Mouse (Mus musculus): ENCODE results near the gene Ppcdc. TPM values are rescaled to one million over a fixed set of nuclear protein-coding genes. Genes with fewer than 3 reads are reported as not detected.
A peak's percentile ranks its signal among the peaks of the same experiment; 100 is the strongest.
"Not testable (repeated sequence)": the region's sequence is repeated elsewhere in the genome, so short reads cannot be mapped to it uniquely, and the experiment has no call there.

Ppcdc gene
- polyA plus RNA-seq, 2 experiments from 2014 or later = 157 to 228 TPM

DNA sequence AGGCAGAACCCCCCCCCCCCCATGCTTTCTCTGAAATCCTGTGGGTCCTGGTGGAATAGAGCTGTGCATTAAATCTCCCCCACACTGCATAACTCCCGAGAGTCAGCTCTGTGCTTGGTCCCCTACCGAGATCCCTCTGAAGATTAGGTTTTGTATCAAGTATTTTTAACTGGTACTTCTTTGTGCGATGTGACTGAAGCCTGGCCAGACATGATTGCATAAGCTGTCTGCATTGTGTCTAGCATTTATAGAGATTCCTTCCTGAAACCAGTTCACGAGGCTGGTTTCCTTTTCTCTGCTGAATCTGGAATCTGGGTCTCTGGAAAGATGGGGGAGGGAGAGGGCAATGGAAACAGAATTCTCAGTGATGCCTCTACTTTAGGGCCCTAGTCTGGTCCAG, 11.5 kb downstream of the Ppcdc start:
- ATAC-seq = no peak

DNA sequence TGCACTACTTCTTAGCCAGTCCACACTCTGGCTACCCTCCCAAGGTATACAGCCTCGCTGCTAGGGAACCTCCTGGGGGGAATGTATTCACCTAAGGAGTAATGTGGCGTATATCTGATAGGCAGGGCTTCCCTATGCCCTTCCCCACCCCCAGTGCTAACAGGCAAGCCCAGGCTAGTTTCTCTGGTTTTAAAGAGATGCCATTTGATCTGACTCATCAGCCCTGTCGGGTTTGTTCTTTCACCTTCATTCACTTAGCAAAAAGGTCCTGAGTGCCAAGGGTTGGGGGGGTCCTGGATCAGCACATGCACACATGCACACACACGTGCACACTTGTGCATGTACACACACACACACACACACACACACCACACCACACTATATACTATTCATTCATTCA, 12.0 kb downstream of the Ppcdc start:
- ATAC-seq = no peak

- ATAC-seq = not testable (repeated sequence)
Observed at GRCm38 (mm10) chr9:57427123-57427522, 12.8 kb downstream of the Ppcdc start.

- ATAC-seq = no peak
Observed at GRCm38 (mm10) chr9:57425116-57425515, 14.8 kb downstream of the Ppcdc start.

DNA sequence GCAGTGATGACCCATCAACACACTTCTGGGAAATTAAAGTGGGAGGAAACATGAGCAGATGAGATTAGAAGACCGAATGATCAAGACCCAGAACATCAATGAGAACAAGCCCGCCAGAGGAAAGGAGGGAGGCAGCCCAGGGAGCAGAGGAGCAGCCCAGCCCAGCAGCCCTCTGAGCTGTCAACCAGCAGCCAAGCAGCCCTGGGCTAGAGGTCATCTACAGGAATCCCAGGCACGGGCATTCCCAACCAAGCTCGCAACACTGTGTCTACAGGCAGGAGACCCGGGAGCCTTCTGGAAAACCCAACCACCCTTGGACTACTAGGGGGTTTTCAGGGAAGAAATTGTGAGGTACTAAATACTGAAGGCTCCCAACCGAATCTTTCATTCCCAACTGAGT, 15.9 kb downstream of the Ppcdc start:
- no peak for ATAC-seq

GRCm38 (mm10) chr9:57421688-57422111, 18.2 kb downstream of the Ppcdc start:
- ATAC-seq = no peak

DNA sequence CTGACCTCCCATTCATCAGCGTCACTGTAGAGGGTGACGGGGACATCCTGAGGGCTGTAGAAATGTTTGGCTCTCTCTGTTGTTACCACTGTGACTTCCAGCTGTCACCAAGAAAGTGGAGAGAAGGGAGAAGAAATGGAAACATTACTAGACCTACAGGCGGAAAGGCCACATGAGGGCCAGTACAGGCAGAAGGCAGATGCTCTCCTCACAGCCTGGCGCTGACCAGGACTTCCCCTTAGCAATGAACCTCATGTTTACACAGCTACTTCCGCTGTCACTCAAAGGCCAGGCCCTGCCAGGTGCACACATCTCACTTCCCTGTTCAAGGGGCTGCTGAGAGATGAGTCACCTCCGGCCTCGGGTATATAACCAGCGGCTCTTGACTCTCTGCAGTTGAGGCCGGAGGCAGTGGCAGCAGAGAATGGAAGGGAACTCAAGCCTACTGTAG, 18.8 kb downstream of the Ppcdc start:
- ATAC-seq = peak; percentile 99

DNA sequence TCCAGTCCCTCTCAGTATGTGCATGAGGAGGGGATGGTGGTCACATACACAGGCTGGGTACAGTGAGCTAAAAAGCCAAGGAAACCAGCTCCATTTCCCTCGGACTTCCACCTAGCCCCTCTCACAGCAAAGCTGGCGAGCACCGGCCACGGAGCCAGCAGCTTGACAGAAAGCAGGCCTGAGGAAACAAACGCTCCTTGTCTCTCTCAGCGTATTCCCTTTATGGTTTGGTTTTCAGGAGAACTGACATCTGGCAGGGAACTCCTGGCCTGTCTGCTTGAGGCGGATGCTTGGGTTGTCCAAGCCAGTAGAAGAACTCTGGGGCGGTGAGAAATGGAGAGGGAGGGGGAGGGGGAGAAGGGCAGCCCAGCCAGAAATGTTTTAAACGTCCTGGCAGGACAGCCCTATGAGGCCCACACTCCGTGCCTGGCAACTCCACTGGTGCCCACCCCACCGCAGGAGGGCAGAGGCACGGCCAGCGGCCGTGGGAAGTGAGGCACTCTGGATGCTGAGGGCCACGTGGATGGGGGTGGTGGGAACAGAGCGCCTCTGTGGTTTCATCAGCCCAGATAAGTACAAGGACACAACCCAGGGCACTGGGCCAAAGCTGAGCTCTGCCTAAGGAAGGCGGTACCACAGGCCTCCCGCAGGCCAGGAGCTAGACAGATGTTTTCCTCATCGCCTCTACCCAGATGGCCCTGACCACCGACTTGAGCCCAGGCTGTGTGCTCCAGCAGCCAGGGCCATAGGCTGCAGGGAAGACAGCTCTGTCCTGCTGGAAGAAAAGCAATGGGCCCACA, 19.4 kb downstream of the Ppcdc start:
- ATAC-seq = peak; percentile 43

DNA sequence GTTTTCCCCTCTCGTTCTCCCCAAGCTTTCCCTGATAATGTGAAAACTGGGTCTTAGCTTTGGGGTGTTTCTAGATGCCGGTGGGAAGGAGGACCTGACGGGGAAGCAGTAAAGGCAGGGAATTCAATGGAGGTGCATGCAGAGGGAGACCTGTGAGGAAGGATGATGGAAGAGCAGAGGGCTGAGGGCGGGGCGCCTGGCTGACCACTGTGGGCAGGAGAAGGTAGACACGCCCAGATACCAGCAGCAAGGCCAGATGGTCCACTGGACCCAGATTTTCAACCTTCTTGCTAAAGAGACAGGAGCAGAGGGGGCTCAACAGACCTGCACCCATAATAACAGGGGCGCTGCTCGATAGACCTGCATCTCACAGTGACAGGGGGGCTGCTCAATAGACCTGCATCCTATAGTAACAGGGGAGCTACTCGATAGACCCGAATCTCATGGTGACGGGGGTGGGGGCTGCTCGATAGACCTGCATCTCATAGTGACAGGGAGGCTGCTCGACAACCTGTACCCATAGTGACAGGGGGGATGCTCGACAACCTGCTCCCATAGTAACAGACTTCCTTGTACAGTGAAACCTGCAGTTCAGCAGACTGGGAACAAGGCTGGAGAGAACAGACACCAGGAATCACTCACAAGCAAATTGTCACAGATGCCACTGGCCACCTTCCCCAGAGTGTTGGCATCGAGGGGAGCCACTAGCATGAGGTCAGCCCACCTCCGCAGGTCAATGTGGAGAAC, 20.2 kb downstream of the Ppcdc start:
- no peak for ATAC-seq

DNA sequence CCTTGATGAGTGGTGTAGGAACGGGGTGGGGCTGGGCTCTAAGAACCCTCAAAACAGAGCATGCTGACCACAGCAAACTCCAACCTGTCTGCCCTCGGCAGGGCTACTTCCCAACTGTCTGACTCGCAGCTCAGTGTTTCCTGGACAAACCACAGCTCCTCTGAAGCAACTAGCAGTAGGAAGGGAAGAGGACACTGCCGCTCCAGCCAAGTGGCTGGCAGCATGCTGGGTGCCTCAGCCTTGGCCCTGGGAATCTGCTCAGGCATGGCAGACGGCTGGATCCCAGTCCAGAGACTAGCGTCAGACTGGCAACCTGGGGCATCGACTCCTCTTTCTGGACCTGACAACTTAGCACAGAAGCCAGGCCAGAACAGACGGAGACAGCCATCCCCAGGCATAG, 22.6 kb downstream of the Ppcdc start:
- no peak for ATAC-seq

GRCm38 (mm10) chr9:57407120-57407905, 32.6 kb downstream of the Ppcdc start:
- ATAC-seq = peak; percentile 50

DNA sequence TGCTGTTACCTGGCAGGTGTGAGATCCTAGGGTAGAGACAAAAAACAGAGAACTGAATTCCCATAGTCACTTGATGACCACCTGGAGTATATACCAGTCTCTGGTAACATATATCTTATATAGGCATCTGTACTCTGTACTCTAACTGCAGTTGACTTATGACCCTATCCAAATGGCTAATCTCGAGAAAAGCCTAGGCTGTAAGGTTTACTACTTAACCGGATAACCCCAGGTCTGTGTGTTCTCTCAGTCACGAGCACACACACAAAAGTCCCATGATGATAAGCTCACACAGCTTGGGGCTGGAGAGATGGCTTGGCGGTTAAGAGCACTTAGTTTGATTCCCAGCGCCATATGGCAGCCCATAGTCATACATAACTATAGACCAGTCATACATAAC, 33.5 kb downstream of the Ppcdc start:
- ATAC-seq = no peak

- peak; percentile 91 for ATAC-seq
Observed at GRCm38 (mm10) chr9:57404036-57404435, 35.9 kb downstream of the Ppcdc start.

DNA sequence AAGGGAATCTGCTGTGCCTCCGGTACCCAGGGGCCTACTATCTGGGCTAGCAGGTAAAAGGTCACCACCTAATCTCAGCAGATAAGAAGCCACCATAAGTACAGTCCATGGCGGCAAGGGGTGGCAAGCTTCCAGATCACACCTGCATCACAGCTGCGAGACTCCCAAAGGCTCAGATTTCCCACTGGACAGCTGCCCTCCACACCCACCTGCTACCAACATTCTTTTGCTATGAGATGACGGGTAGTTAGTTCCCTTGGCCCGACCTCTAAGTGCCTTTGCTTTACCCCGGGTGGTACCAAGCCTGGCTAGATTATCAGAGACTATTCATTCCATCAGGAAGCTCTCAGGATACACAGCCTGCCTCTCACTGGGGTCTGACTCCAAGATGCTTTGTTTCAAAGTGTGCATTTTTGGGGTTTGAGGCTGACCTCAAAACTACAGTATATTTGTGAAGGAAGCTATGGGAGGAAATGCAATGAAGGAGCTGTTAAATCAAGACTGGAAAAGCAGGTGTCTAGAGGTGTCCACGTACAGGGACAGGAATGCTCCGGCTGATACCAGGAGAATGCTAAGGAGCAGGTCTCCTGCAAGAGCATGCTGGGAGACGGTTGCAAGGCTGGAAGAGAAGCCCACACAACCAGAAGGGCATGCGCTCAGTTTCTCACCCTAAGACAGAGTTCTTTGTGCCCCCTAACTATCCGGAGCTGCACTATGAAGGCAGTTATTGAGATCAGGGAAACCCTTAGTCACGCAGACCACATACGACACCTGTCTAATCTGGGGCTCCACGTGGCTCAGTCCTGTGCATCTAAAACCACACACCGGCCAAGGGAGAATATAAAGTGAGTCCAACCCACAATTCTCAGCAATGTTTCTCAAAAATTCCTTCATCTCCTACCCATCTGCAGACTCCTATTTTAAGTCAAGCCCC, 37.3 kb downstream of the Ppcdc start:
- no peak for ATAC-seq

- no peak for ATAC-seq
Observed at GRCm38 (mm10) chr9:57398773-57399172, 41.2 kb downstream of the Ppcdc start.

DNA sequence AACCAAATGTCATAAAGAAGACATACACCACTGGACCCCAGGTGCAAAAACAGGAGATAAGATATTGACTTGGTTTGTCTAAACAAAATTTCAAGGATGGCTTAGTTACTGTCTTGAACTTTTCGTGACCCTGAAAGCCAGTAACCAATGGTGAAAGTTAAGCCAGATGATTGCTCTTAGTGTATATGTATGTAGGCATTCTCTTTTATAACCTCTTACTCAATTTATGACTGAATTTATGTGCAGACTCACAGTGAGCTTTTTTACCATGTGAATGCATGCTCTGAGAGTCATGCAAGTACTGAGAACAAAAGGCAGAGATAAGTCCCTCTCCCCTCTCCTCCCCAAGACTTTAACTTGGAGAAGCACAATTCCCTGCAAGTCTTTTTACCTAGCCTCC, 47.0 kb downstream of the Ppcdc start:
- no peak for ATAC-seq

DNA sequence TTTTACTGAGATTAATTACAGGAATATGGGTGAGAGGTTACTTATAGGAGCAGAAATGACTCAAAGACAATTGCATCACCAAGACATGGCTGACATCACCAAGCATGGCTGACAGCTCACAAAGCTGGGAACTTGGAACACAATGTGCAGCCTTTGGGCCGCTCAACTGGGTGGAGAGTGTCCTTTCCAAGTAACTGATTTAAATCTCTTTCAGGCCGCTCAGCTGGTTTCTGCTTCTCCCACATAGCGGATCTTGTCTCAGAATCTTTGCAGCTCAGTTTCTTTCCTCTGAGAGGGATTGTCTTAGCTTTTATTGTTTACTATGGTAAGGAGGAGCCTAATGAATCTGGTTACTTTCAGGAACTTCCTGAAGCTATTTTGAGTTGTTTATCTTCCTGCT, 49.1 kb downstream of the Ppcdc start:
- ATAC-seq = no peak

GRCm38 (mm10) chr9:57389131-57389530, 50.8 kb downstream of the Ppcdc start:
- no peak for ATAC-seq

GRCm38 (mm10) chr9:57386926-57387325, 53.0 kb downstream of the Ppcdc start:
- ATAC-seq = no peak

DNA sequence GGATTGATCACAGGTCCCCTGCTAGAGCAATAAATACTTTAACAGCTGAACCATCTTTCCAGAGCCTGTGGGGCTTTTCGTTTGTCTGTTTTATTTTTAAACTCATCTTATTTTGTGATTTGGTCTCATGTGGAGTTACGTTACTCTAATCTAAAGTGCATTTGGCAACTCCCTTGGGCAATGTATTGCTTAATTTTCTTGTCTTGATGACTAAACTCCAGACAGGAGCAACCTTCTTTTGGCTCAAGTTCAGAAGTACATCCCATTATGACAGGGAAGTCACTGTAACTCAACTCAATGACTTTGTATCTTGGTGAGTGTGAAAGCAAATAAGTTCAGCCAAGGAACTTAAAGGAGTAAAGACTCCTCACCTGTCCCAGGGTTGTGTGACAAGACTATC, 55.3 kb downstream of the Ppcdc start:
- ATAC-seq = no peak

- no peak for ATAC-seq
Observed at GRCm38 (mm10) chr9:57360999-57361398, 78.9 kb downstream of the Ppcdc start.
